Mouse (Mus musculus) megakaryocyte, embryonic 14.5 days (primary cell): ENCODE data around the gene Tex2.

Source experiments
- FLI1 ChIP-seq: IDR thresholded peaks from 2 replicates; pipeline ENCODE4 v1.6.1; 2012; ENCODE audit warnings: low read length, inconsistent platforms, mixed read lengths
- GATA1 ChIP-seq: IDR thresholded peaks from 3 replicates; pipeline ENCODE4 v1.6.1; 2012; ENCODE audit warnings: mixed read lengths, low read length, inconsistent platforms, borderline replicate concordance

- TF ChIP-seq FLI1: no peak
- no peak for TF ChIP-seq GATA1
These were observed 838 bp downstream of the Tex2 start for GRCm38 (mm10) chr11:106612209-106612960.
